Mouse (Mus musculus): ENCODE data around the gene Pcdh15. TPM values are rescaled to one million over a fixed set of nuclear protein-coding genes. Genes with fewer than 3 reads are reported as not detected.

Pcdh15 gene
- polyA plus RNA-seq, 1 experiment, result 0.08 TPM

DNA sequence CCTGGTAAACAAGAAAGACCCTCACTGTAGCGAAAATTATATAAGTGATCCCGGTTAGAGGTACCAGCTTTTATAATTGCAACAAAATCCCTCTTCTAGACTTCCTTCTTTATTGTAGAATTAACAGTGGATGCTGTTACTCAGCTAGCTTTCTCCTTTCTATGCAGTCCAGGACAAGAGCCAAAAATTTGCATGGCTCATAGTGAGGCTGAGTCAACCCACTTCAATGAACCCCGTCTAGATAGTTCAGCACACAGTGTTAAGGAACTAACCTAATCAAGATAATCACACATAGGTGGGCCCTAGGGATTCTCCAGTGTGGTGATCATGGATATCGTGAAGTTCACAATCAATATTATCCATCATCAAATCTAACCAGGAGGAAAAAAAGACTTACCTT, 1024.3 kb downstream of the Pcdh15 start:
- no peak for TF ChIP-seq TCF3 (IDR thresholded peaks at IDR 0.05; ENCODE audit: insufficient read length, low read depth)
- no peak for TF ChIP-seq MYOG (IDR thresholded peaks at IDR 0.05; ENCODE audit: control insufficient read depth in 1 of 3, insufficient read depth in 1 of 3, insufficient read length in 2 of 3, low read depth in 2 of 3)
- no peak for TF ChIP-seq E2F4 (IDR thresholded peaks at IDR 0.05; ENCODE audit: insufficient read depth)
- no peak for TF ChIP-seq POLR2A (IDR thresholded peaks at IDR 0.05; ENCODE audit: insufficient read length, low read depth)
- TF ChIP-seq SRF (IDR thresholded peaks at IDR 0.05; ENCODE audit: control insufficient read depth, insufficient read length, low read depth), result no peak
- no peak for TF ChIP-seq MAX (IDR thresholded peaks at IDR 0.05; ENCODE audit: low read depth)
- TF ChIP-seq REST (IDR thresholded peaks at IDR 0.05; ENCODE audit: insufficient read depth, insufficient read length), result no peak
- no peak for TF ChIP-seq MYOD1 (IDR thresholded peaks at IDR 0.05; ENCODE audit: control insufficient read depth in 1 of 3, insufficient read length in 2 of 3, low read depth in 2 of 3)
- TF ChIP-seq USF1 (IDR thresholded peaks at IDR 0.05; ENCODE audit: low read depth), result no peak
- no peak for TF ChIP-seq CEBPB (IDR thresholded peaks at IDR 0.05; ENCODE audit: insufficient read depth, poor library complexity, severe bottlenecking)
- no peak for TF ChIP-seq POLR2AphosphoS2 (IDR thresholded peaks at IDR 0.05; ENCODE audit: insufficient read length, low read depth)
- TF ChIP-seq TCF12 (IDR thresholded peaks at IDR 0.05; ENCODE audit: insufficient read depth, poor library complexity, severe bottlenecking), result no peak
- Histone ChIP-seq H3K4me2 (ENCODE audit: low read depth) (no peak overlapping the region), H3K36me3 (ENCODE audit: control insufficient read depth, insufficient read depth) (no peaks in the 10 kb centered on the region), H3K27me3 (ENCODE audit: control insufficient read depth, insufficient read depth, insufficient read length) (no peaks in the 10 kb centered on the region), H3K4me3 (no peak overlapping the region), H3K79me2 (ENCODE audit: control insufficient read depth, insufficient read depth) (no peaks in the 10 kb centered on the region), H3ac (ENCODE audit: control insufficient read depth, insufficient read length) (no peak overlapping the region)

DNA sequence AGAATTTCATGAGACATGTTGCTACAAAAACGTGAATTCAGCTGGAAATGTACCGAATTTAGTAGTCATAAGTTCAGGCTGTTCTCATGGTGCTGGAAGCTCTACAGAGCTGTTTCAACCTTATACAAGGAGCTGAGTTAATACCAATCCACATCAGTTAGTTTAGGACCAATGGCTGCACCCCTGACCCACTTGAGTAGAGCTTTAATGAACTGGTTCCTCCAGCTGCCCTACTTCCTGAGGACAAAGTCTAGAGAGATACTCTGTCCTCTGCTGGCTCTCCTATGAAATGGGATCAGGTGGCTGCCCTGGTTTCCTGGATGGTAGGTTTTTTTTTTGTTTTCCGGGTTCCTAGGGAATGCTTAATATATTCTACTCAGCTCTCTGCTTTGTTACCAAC, 1030.0 kb downstream of the Pcdh15 start:
- Histone ChIP-seq H3K79me2 (ENCODE audit: control insufficient read depth, insufficient read depth) (no peaks in the 10 kb centered on the region), H3K4me3 (no peak overlapping the region), H3K36me3 (ENCODE audit: control insufficient read depth, insufficient read depth) (no peaks in the 10 kb centered on the region), H3ac (ENCODE audit: control insufficient read depth, insufficient read length) (no peak overlapping the region), H3K4me2 (ENCODE audit: low read depth) (no peak overlapping the region), H3K27me3 (ENCODE audit: control insufficient read depth, insufficient read depth, insufficient read length) (no peaks in the 10 kb centered on the region)
- TF ChIP-seq USF1 (IDR thresholded peaks at IDR 0.05; ENCODE audit: low read depth) (no peak), POLR2A (IDR thresholded peaks at IDR 0.05; ENCODE audit: insufficient read length, low read depth) (no peak), TCF12 (IDR thresholded peaks at IDR 0.05; ENCODE audit: insufficient read depth, poor library complexity, severe bottlenecking) (no peak), MYOD1 (IDR thresholded peaks at IDR 0.05; ENCODE audit: control insufficient read depth in 1 of 3, insufficient read length in 2 of 3, low read depth in 2 of 3) (no peak), MAX (IDR thresholded peaks at IDR 0.05; ENCODE audit: low read depth) (no peak), SRF (IDR thresholded peaks at IDR 0.05; ENCODE audit: control insufficient read depth, insufficient read length, low read depth) (no peak), REST (IDR thresholded peaks at IDR 0.05; ENCODE audit: insufficient read depth, insufficient read length) (no peak)

DNA sequence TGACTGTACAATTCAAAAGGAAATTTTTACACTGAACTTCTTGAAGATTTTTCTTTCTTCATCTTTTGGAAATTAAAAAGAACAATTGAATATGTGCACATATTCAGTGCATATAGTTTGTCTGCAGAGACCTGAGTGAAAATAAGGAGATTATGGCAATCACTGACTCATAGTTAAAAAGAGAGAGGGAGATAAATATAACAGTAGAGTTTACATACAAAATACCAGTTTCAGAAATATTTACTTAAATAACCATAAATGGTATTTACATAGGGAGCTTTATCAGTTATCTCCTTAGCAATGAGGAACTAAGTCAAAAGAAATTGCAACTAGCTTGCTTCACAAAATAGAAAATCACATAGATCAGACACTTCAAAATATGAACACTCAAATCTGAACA, 1030.5 kb downstream of the Pcdh15 start:
- Histone ChIP-seq H3K4me2 (ENCODE audit: low read depth) (no peak overlapping the region), H3K27me3 (ENCODE audit: control insufficient read depth, insufficient read depth, insufficient read length) (no peaks in the 10 kb centered on the region), H3K4me3 (no peak overlapping the region), H3K36me3 (ENCODE audit: control insufficient read depth, insufficient read depth) (no peaks in the 10 kb centered on the region), H3ac (ENCODE audit: control insufficient read depth, insufficient read length) (no peak overlapping the region), H3K79me2 (ENCODE audit: control insufficient read depth, insufficient read depth) (no peaks in the 10 kb centered on the region)
- no peak for TF ChIP-seq REST (IDR thresholded peaks at IDR 0.05; ENCODE audit: insufficient read depth, insufficient read length)
- TF ChIP-seq TCF3 (IDR thresholded peaks at IDR 0.05; ENCODE audit: insufficient read length, low read depth), result no peak
- TF ChIP-seq CEBPB (IDR thresholded peaks at IDR 0.05; ENCODE audit: insufficient read depth, poor library complexity, severe bottlenecking), result no peak
- no peak for TF ChIP-seq USF1 (IDR thresholded peaks at IDR 0.05; ENCODE audit: low read depth)

DNA sequence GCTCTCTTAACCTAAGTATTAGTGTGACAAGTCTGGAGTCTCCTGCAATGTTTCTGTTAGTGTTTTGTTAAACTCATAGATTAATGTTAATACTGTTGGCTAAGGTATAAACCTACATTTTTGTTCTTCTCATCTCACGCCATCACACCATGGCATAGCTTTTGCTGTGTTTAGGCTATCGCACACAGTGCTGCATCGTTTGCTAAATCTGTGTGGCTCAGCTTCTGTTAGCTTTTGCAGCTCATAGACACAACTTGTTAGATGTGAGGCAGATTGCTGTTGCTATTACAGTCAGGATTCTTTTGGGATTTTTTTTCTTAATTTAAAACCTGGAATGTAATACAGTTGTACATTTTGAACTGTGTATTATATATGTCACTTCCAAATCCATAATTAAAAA, 1031.7 kb downstream of the Pcdh15 start:
- H3K4me3 ChIP-seq, result no peak overlapping the region
- no peaks in the 10 kb centered on the region for H3K79me2 ChIP-seq (ENCODE audit: control insufficient read depth, insufficient read depth)
- TF ChIP-seq TCF3 (IDR thresholded peaks at IDR 0.05; ENCODE audit: insufficient read length, low read depth), result no peak
- no peak for TF ChIP-seq CEBPB (IDR thresholded peaks at IDR 0.05; ENCODE audit: insufficient read depth, poor library complexity, severe bottlenecking)
- no peak for TF ChIP-seq TCF12 (IDR thresholded peaks at IDR 0.05; ENCODE audit: insufficient read depth, poor library complexity, severe bottlenecking)
- no peak for TF ChIP-seq MYOD1 (IDR thresholded peaks at IDR 0.05; ENCODE audit: control insufficient read depth in 1 of 3, insufficient read length in 2 of 3, low read depth in 2 of 3)
- TF ChIP-seq USF1 (IDR thresholded peaks at IDR 0.05; ENCODE audit: low read depth), result no peak
- TF ChIP-seq MAX (IDR thresholded peaks at IDR 0.05; ENCODE audit: low read depth), result no peak
- no peaks in the 10 kb centered on the region for H3K36me3 ChIP-seq (ENCODE audit: control insufficient read depth, insufficient read depth)
- H3K27me3 ChIP-seq (ENCODE audit: control insufficient read depth, insufficient read depth, insufficient read length), result no peaks in the 10 kb centered on the region
- no peak overlapping the region for H3K4me2 ChIP-seq (ENCODE audit: low read depth)
- H3ac ChIP-seq (ENCODE audit: control insufficient read depth, insufficient read length), result no peak overlapping the region

DNA sequence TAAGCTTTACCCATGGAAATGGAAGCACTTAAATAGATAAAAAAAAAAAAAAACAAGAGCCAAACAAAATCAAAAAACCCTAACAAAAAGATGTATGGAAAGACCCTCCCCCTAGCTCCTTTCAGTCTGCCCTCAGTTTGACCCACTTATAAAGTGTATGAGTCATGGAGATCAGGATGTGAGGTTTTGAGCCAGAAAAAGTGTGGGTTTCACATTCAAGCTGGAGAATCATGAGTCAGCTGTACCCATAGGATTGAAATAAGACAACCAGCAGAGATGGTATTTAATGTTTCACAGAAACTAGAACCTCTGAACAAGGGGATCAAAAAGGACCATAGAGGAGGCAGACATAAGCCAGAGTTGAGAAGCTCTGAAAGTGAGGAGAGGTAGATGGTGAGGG, 1048.8 kb downstream of the Pcdh15 start:
- no peak overlapping the region for H3K4me3 ChIP-seq
- H3K79me2 ChIP-seq (ENCODE audit: control insufficient read depth, insufficient read depth), result no peaks in the 10 kb centered on the region
- no peaks in the 10 kb centered on the region for H3K36me3 ChIP-seq (ENCODE audit: control insufficient read depth, insufficient read depth)
- H3K27me3 ChIP-seq (ENCODE audit: control insufficient read depth, insufficient read depth, insufficient read length), result no peaks in the 10 kb centered on the region
- TF ChIP-seq MYOG (IDR thresholded peaks at IDR 0.05; ENCODE audit: control insufficient read depth in 1 of 3, insufficient read depth in 1 of 3, insufficient read length in 2 of 3, low read depth in 2 of 3), result no peak
- no peak for TF ChIP-seq POLR2A (IDR thresholded peaks at IDR 0.05; ENCODE audit: insufficient read length, low read depth)
- TF ChIP-seq MAX (IDR thresholded peaks at IDR 0.05; ENCODE audit: low read depth), result no peak
- TF ChIP-seq SRF (IDR thresholded peaks at IDR 0.05; ENCODE audit: control insufficient read depth, insufficient read length, low read depth), result no peak
- no peak for TF ChIP-seq TCF3 (IDR thresholded peaks at IDR 0.05; ENCODE audit: insufficient read length, low read depth)
- TF ChIP-seq MYOD1 (IDR thresholded peaks at IDR 0.05; ENCODE audit: control insufficient read depth in 1 of 3, insufficient read length in 2 of 3, low read depth in 2 of 3), result no peak
- TF ChIP-seq POLR2AphosphoS2 (IDR thresholded peaks at IDR 0.05; ENCODE audit: insufficient read length, low read depth), result no peak
- no peak for TF ChIP-seq E2F4 (IDR thresholded peaks at IDR 0.05; ENCODE audit: insufficient read depth)
- no peak for TF ChIP-seq TCF12 (IDR thresholded peaks at IDR 0.05; ENCODE audit: insufficient read depth, poor library complexity, severe bottlenecking)
- TF ChIP-seq USF1 (IDR thresholded peaks at IDR 0.05; ENCODE audit: low read depth), result no peak
- no peak for TF ChIP-seq CEBPB (IDR thresholded peaks at IDR 0.05; ENCODE audit: insufficient read depth, poor library complexity, severe bottlenecking)
- no peak for TF ChIP-seq REST (IDR thresholded peaks at IDR 0.05; ENCODE audit: insufficient read depth, insufficient read length)
- no peak overlapping the region for H3ac ChIP-seq (ENCODE audit: control insufficient read depth, insufficient read length)
- H3K4me2 ChIP-seq (ENCODE audit: low read depth), result peak overlapping the region; percentile 33
